Mouse (Mus musculus) cerebellum, postnatal 25 days (tissue): ENCODE data around the gene Mbd3.

Source experiments
- DNase-seq, 2 experiments: peaks; one replicate each; pipeline ENCODE4 v3.0.0; 2021; ENCODE audit warnings: mixed read lengths in 2 of 2

Gene Mbd3

DNA sequence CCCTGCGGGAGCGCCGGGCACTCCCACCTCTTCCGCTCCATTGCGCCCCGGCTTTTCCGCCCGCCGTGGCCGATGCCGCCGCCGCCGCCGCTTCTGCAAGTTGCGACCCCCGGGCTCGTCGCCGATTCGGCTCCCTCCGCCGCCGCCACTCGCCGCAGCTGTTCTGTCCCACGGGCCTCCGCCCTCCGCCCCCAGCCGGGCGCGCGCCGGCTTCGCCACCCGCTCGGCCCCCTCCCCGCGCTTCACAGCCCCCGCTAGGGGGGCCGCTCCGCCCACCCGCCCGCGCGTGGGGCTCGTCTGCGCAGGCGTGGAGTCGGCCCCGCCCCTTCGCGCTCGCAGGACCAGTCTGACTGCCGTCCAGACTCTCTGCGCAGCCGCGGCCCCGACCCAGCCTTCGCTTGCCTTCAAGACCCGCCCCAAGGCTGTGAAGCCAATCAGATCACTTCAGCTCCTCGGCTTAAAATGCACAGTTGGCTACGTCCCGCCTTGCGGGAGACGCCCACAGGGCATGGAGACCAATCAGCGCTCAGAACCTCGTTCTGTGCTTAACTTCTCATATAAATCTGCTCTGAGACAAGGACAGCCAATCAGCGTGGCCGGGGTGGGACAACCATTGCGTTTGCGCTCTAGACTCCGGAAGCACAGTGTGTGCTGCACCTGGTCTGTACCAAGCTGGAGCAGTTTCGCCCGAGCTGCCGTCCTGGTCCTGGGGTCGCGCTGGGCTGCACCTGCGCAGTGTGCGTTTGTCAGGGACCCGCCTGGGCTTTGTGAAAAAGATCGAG, at the start of gene Mbd3:
Gene Mbd3 (minus strand): TSS at position 360 of the 782 bp plus-strand sequence.
- DNase-seq, result peak; percentile 99 to 100

DNA sequence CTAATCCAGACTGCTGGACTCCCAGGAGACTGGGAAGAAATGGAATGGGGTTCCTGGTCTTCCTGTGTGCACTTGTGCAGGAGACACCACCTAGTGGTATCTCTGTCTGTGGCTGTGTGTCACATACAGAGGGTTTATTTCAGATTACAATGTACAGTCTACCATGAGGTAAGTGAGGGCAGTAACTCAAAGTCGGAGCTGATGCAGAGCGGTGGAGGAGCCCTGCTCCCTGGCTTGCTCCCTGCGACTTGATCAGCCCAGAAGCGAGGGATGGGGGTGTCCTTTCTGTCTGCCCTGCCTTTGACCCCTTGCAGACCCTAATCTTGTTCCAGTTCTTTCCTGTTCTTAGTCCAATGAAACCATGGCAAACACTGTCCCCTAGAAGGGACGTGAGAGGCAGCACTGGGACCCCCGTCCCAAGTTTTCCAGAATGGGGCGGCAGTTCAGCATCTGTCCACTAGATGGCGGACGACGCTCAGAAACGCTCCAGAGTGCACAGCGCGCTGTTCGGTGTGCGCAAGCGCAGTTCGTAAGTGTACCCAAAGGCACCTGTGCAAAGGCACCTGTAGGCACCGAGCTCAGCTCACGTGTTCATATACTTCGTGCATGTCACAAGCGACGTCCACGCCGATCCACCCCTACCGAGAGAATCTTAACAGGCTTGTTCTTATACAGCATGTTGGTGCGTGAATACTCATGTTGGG, 46.7 kb upstream of the Mbd3 start:
- peak; percentile 81 to 91 for DNase-seq

DNA sequence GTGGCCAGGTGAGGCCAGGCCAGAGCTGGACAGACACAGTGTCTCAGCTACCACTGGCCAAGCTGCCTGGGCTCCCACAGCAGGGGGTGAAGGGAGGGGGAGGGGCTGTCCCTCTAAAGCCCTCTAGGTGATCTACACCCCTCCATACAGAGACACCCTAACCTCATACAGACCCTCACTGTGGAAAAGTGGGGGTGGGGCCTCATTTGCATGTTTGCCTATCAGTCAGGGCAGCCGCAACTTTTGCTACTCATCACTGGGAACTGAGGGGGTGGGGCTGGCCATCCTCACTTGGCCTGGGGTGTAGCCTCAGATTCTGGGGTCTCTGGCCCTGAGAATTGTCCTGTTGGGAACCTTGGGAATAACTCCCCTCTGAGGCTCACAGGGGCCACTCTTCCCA, 45.7 kb upstream of the Mbd3 start:
- no peak for DNase-seq

DNA sequence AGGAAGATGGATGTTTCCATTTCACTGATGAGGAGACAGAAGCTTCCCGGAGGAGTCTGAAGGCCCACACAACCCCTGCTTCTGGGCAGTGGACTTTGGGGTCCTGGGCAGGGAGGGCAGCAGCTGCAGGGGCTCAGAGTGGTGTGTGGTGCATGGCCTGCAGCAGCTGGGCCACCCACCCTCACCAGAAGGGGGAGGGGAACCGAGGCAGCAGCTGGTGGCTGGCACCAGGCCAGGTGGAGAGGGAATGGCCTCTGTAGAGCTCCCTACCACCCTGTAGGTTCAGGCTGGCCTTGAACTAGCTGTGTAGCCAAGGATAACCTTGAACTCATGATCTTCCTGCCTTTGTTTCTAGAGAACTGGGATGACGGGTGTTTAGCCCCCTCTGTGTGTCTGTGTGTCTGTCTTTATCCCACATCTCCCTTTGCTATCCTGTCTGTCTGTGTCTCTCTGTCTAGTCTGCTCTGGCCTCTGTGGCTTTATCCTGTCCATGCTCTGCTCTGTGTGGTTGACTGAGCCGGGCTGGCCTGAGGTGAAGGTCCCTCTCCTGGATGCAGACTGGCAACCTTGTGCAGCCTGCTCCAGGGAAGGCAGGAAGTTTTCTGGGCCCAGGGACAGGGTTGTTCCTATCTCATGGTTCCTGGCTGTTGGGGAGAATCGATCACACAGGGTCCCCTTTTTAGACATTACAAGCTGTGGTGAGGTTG, 45.1 kb upstream of the Mbd3 start:
- DNase-seq, result peak in 1 of 2 experiments; percentile 42

DNA sequence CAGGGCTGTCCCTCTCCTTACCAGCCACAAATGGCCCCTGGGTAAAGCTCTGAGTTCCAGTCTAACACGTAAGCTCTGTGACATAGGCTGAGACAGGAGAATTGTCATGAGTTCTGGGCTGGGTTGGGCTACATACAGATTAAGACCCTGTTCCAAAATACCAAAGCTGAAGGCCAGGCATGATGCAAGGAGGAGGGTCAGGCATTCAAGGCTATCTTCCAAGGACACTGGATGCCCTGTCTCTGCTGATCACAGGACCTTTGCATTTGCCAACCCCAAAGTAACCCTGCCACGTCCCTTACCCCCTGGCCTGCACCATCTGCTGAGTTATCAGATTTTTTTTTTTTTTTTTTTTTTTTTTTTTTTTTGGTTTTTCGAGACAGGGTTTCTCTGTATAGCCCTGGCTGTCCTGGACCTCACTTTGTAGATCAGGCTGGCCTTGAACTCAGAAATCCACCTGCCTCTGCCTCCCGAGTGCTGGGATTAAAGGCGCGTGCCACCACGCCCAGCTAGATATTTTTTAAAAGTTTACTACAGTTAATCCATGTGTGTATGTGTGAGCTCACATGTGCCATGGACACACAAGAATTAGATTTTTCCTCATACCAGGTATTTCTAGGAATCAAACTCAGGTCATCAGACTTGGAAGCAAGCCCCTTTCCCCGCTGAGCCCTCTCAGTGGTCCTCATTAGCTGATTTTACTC, 44.4 kb upstream of the Mbd3 start:
- DNase-seq, result no peak

DNA sequence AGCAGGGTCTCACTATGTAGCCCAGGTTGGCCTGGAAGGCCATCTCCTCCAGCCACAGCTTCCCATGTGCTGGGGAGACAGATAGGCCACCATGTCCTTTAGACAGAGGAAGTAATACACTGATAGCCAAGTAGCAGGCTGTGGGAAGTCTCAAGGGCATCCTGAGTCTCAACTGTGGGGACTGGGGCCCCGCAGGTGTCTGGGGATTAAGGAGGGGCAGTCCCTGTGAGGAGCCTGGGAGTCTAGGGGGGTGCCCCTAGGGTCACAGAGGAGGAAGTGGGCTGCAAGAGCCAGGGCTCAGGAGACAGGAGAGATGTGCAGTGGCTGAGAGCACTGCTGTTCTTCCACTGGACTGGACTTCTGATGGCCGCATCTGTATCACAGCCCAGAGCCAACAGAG, 43.6 kb upstream of the Mbd3 start:
- DNase-seq, result no peak

DNA sequence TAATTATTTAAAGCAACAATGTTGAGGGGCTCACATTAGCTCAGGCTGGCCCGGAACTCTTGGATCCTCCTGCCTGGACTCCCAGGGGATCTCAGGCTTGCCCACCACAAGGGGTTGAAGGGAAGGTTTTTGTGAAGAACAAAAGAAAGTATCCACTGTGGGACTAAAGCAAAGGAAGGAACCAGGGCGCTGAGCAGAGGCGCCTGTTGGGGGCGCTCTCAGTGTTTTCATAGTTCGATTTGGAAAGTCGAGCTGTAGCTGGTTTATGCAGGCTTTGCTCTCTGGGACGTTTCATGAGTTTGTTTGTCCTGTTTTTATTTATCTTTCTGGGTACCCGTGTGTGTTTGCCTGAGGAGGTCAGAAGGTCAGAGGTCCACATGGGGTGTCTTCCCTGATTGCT, 42.2 kb upstream of the Mbd3 start:
- DNase-seq, result no peak

DNA sequence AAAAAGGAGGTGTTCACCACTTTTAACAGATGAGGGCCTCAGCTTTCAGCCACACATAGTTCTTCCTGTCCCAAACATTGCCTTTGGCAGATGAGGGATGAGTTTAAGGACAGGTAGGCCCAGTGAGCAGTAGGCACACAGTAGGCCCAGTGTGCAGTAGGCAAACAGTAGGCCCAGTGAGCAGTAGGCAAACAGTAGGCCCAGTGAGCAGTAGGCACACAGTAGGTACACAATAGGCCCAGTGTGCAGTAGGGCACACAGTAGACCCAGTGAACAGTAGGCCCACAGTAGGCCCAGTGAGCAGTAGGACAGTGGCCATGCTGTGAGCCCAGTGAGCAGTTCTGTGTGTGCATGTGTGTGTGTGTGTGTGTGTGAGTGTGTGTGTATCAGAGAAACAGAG, 40.7 kb upstream of the Mbd3 start:
- no peak for DNase-seq

DNA sequence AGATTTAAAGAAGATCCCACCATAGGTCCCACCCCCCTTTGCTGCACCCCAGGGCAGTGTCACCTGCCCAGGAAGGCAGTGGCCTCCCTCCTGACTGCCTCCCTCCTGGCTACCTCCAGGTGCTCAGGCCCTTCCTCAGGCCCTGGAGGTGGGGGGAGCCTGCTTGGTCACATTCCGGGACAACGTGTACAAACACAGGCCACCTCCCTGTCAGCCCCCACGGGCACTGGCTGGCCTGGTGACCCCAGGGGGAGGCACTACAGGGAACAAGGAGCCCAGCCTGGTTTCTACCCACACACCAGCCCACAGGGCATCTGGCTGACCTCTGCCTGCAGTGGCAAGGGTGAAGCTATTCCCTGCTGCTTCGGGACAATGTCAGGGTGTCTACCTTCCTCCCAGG, 38.6 kb upstream of the Mbd3 start:
- no peak for DNase-seq

DNA sequence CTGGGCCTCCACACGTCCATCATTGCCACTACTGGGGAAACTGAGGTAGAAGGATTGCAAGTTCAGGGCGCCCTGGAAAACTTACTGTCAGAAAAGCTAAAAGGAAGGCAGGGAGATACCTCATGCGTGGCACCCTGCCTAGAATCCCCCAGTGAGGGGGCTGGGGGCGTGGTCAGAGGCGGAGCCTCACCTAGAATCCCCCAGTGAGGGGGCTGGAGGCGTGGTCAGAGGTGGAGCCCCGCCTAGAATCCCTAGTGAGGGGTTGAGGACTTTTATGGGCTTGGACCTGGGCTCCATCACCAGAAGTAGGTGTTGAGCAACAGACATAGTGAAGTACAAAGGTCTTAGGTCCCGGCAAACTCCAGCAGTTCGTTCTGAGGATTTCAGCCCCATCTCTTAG, 36.9 kb upstream of the Mbd3 start:
- peak in 1 of 2 experiments; percentile 50 for DNase-seq

DNA sequence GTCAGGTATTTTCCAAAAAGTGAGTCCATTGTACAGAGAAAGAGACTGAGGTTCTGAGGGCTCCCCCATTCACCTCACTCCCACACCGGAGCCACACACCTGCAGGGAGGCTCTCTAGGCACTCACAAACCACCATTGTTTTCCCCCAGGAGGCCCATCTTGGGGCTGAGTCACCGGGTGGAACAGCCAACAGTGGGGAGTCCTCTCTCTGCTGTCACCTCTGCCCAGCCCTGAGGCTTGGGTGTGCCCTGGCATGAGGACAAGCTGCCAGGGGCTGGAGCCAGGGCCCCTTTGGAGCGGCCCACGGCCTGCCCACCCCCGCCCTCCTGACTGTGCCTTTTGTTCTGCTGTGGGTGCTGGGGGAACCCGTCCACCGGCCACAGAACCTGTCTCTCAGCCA, 36.4 kb upstream of the Mbd3 start:
- DNase-seq, result peak in 1 of 2 experiments; percentile 18

DNA sequence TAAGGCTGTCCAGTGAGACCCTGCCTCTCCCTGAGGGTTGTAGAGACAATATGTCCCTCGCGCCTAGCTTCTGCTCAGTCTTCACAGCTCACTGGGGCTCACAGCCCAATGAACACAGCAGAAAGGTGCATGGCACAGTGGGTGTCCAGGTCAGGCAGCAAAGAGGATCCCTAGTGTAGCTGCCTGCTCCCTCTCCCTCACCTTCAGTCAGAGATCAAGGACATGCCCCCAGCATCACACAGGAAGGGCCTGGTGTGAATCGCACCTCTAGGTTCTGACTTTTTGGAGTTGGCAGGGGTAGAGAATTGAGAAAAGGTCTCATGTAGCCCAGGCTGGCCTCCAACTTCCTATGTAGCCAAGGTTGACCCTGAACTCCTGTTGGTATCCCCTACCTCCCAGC, 35.5 kb upstream of the Mbd3 start:
- peak in 1 of 2 experiments; percentile 36 for DNase-seq

DNA sequence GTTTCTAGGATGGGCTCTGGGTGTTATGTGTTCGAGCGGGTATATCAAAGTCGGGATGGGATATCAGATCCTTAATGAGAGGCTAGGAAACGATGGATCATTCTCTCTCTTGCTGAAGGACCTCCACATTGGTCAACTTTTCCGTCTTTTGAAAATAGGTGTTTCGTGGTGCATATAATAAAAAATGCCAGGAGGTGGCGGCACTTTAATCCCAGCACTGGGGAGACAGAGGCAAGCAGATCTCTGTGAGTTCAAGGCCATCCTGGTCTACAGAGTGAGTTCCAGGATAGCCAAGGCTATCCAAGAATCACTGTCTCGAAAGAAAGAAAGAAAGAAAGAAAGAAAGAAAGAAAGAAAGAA, 34.9 kb upstream of the Mbd3 start:
- no peak for DNase-seq

DNA sequence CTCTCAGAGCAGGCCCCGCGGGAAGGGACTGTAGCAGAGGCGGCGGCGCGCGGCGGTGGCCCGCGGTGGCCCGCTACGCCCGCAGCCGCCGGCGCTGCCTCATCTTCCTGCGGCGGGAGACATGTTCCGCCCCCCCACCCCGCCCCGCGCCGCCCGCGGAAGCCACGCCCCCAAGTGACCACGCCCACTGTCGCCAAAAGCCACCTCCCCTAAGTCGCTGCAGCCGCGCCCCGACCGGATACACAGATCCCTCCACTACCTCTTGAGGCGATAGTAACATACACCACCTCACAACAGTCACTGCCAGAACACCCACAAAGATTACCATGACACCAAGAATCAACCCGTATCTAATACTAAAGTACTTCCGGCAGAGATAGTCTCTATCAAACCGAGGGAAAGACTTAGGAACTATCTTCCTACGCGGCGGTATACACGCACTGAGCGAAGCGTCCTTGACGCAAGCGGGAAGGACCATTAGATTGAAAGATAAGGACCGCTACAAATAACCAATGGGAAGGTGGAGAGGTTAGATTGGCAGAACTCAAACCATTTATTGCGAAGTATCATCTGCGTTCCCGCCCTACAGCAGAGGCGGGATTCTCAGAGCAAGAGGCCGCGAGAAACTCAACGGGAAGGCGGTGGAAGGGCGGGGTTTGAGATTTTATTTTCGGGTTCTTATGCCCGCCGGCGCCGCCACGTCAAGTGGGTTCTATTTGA, 34.3 kb upstream of the Mbd3 start, which contains the start of gene Tcf3:
Gene Tcf3 (minus strand): TSS at position 135 of the 720 bp plus-strand sequence.
- peak; percentile 94 to 96 for DNase-seq

DNA sequence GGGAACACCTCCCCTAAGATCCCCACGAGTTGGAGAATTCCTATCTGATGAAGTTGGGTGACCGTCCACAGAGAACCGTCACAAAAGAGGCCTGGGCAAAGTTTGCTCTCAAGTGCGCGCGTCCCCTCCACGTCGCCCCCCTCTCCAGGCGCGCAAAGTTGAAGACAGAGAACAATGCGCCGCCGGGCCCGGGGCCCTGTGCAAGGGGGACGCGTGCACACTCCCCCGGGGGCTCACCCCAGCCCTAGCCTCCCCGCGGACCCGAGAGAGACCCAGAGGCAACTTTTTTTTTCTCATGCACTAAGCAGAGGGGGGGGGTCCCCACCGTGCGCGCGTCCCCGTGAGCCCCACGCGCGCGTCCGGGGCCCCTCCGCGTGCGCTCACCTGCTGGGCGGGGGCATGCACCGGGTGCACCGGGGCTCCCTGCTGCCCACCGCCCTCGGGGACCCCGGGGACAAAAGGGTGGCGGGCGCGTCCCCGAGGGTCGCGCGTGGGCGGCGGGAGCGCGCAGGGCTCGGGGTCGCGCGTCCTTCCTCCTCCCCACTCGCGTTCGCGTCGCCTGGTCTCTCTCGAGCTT, 33.7 kb upstream of the Mbd3 start:
- DNase-seq, result no peak

DNA sequence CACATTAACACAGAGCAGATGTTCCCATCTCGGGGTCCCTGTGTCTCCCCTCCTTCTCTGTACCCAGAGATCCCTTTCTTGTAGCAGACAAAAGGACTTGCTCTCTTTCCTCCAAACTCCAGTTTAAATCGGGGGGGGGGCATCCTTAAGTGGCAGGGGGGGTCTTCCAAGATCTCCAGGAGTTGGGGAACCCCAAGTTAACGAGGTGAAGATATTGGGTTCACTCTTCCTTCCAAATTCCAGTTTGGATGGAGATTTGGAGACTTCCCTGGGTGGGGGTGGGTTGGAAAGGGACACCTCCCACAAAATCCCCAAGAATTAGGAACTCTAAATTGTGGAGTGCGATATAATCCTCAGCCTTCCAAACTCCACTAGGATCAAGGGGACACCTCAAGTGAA, 33.0 kb upstream of the Mbd3 start:
- no peak for DNase-seq

DNA sequence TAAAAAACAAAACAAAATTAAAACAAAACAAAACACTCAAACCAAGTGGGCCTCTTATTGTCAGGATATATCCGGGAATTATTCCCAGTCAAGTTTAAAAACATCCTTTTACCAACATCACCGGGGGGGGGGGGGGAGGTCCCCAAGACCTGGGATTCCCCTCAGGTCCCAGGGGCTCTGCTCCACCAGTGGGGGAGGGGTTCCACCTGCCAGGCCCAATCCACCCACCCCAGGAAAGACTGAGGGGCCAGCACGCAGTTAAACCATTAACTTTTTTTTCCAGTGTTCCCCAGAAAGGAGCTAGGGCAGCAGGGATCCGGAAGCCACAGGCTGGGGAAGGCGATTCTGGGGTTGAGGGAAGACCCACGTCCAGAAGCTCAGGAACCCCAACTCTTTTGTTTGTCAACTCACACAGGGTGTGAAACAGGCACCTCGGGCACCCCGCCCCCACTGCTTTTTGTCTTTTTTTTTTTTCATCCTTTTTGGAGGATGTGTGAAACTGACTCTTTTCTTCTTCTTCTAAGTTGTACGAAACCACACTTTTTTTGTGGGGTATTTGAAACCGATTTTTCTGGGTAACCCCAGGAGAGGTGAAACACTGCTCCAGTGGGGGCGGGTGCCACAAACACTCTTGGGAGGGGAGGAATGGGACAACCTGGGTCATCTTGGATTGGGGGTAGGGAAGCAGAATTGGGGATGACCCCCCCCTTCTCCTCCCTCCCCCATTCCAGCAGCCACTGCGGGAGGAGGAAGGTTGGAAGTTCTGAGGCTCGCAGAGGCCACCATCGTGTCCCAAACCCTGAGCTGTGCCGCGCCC, 32.4 kb upstream of the Mbd3 start:
- peak in 1 of 2 experiments; percentile 28 for DNase-seq

DNA sequence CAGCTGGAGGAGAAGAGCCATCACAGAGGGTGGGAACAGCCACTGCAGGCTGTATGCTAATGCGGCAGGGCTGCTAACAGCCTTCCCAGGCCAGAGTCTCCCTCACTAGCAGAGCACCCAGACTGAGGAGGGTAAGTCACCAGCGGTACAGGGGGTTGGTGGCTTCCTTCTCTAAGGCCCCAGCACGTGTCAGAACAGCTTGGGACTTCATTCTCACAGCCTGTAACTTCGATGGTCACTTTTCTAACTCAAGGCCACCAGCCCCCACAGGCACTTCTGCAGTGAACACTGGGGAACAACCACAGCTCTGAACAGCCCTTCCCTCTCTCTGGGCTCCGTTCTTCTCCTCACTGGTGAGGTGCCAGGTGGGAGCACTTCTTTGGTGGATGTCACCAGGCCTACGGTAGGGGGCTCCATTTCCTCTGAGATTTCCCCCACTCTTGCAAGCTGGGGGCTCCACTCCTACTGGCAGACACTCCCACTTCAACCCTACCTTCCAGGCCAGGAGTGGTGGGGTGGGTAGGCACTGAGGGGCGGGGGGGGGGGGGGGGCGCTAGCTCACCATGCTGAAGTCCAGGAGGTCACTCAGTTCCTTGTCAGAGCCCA, 31.1 kb upstream of the Mbd3 start:
- DNase-seq, result peak in 1 of 2 experiments; percentile 19

DNA sequence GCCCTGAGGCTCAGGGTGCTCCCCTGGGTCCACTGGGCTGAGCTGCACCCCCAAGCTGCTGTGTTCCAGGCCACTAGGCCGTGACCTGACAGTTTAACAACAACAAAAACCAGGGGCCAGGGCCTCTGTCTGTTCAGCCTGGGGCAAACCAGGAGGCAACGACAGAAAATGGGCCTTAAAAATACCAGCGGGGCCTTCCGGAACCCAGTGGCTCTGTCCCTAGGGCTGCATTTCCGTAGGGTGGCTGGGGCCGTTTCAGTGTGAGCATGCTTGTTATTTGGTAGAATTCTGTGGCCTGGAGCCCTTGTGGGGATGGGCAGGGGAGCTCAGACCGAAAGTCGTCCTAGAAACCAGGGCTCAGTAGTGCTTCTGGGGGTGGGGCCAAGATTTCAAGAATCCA, 30.4 kb upstream of the Mbd3 start:
- DNase-seq, result peak in 1 of 2 experiments; percentile 22

DNA sequence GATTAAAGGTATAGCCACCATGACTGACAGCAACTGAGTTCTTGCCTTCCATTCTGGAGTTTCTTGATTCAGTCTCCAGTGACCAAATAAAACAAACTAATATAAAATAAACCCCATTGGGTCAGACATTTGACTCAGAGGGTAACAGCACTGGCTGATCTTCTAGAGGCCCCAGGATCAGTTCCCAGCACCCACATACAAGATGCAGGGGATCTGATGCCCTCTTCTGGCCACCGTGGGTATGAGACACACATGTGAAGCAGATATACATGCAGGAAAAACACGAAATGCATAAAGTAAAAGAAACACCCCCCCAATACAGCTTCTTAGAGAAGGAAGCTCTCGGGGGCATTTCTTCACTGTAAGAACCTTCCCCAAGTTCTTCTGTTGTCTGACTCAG, 25.7 kb upstream of the Mbd3 start:
- DNase-seq, result peak in 1 of 2 experiments; percentile 12

DNA sequence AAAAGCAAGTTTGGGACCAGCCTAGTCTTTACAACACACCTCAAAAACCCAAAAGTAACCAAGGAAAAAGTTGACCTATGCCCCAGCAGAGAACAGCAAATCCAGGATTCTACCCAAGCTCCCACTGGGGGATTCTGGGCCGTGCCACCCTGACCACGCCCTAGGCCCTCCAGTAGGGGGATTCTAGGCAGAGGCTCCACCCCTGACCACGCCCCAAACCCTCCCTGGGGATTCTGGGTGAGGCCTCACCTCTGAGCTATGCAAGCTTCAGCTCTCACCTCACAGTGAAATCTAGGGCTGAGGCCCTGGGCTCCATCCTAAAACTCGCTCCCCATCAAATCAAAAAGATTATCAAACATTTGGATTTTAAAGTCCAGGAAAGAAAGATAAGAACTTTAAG, 24.2 kb upstream of the Mbd3 start:
- peak in 1 of 2 experiments; percentile 37 for DNase-seq
